Mouse (Mus musculus) midbrain, postnatal 0 days (tissue): ENCODE results near the gene Rinl. TPM values are rescaled to one million over a fixed set of nuclear protein-coding genes. Genes with fewer than 3 reads are reported as not detected.

Source experiments
- ATAC-seq: fragments of 200-750 bp; cut with Nextera tagmentation; 2 replicates; pipeline ENCODE4 v1.8.0; 2017; ENCODE audit warnings: moderate number of reproducible peaks, mild to moderate bottlenecking, moderate TSS enrichment, moderate library complexity; ENCODE audit not compliant: low FRiP score
- DNase-seq: peaks from one replicate; pipeline ENCODE4 v3.0.0-alpha.2; 2015; ENCODE audit warnings: low spot score
- H3K27ac ChIP-seq: fragments of 300-500 bp; sonication (generic); 2 replicates; pipeline ENCODE4 v1.5.1; 2014; ENCODE audit warnings: low read depth, mild to moderate bottlenecking, low read length, mixed read lengths
- H3K27me3 ChIP-seq: fragments of 300-500 bp; sonication (generic); 2 replicates; pipeline ENCODE4 v1.6.1; 2014; ENCODE audit warnings: low read length, control low read depth, mixed read lengths; ENCODE audit not compliant: insufficient read depth
- H3K36me3 ChIP-seq: fragments of 300-500 bp; sonication (generic); 2 replicates; pipeline ENCODE4 v1.6.1; 2014; ENCODE audit warnings: low read length, control low read depth, mixed read lengths; ENCODE audit not compliant: insufficient read depth
- H3K4me1 ChIP-seq: fragments of 300-500 bp; sonication (generic); 2 replicates; pipeline ENCODE4 v1.6.1; 2014; ENCODE audit warnings: mild to moderate bottlenecking, control low read depth, antibody characterized with exemption, low read length, mixed read lengths; ENCODE audit not compliant: insufficient read depth
- H3K4me2 ChIP-seq: fragments of 300-500 bp; sonication (generic); 2 replicates; pipeline ENCODE4 v1.6.1; 2014; ENCODE audit warnings: low read depth, mild to moderate bottlenecking, low read length, mixed read lengths; ENCODE audit not compliant: poor library complexity, severe bottlenecking
- H3K4me3 ChIP-seq: fragments of 300-500 bp; sonication (generic); 2 replicates; pipeline ENCODE4 v1.5.1; 2014; ENCODE audit warnings: low read depth, mild to moderate bottlenecking, low read length, moderate library complexity
- H3K9ac ChIP-seq: fragments of 300-500 bp; sonication (generic); replicated peaks from 2 replicates; pipeline ENCODE4 v1.6.1; 2014; ENCODE audit warnings: mild to moderate bottlenecking, low read length, moderate library complexity, mixed read lengths; ENCODE audit not compliant: poor library complexity, severe bottlenecking
- H3K9me3 ChIP-seq: fragments of 300-500 bp; sonication (generic); 2 replicates; pipeline ENCODE4 v1.6.1; 2016; ENCODE audit warnings: low read length, control low read depth
- CTCF ChIP-seq: IDR thresholded peaks from 2 replicates; pipeline ENCODE4 v1.5.1; 2016; ENCODE audit warnings: antibody characterized with exemption, mild to moderate bottlenecking
- WGBS: fragments of 180-500 bp; shearing (Covaris S2); extraction: QIAGEN DNeasy Blood & Tissue Kit; methylation state at CpG from one replicate; pipeline ENCODE4 v1.1.7; 2014; 5-methylcytosine and 5-hydroxymethylcytosine counted together
- polyA plus RNA-seq: library from polyadenylated mRNA; unstranded; fragments of >200 nt; fragmentation: Nextera tagmentation; extraction: Ambion mirVana; gene quantifications from 2 replicates; pipeline ENCODE4 v1.2.1, GENCODE M21; 2015
- total RNA-seq: library from RNA; depleted of rRNA; stranded (reverse); fragments of >200 nt; gene quantifications from 2 replicates; pipeline ENCODE4 v1.2.3, GENCODE M21; 2014

Gene Rinl
- total and polyA plus RNA-seq, 2 experiments from 2014 or later, result 1.0 to 1.9 TPM

DNA sequence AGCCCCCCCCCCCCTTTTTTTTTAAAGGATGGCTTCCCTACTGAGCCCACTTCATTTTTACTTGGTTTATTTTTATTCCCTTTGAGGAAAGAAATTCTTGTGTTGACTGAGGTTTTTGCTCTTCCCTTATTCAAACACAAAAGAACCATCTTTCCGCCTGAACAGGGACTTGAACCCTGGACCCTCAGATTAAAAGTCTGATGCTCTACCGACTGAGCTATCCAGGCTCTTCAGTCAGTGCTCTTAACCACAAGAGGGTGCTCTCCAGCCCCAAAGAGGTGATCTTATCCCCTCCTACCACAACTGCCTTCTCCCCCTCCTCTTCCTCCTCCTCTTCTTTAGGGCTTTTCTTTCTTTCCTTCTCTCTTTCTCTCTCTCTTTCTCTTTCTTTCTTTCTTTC lies 5.1 kb downstream of the Rinl start:
- H3K4me3 ChIP-seq, result no peak overlapping the region
- TF ChIP-seq CTCF, result peak; percentile 48
- H3K36me3 ChIP-seq, result no peaks in the 10 kb centered on the region
- H3K4me2 ChIP-seq, result no peak overlapping the region
- no peaks in the 10 kb centered on the region for H3K4me1 ChIP-seq
- no peak overlapping the region for H3K27ac ChIP-seq
- H3K9ac ChIP-seq, result no peak overlapping the region
- no peaks in the 10 kb centered on the region for H3K27me3 ChIP-seq
- ATAC-seq, result no peak
- WGBS, result 46% methylated on average over 2 of the region's 2 CpGs
- no peak for DNase-seq
- H3K9me3 ChIP-seq, result no peaks in the 10 kb centered on the region

DNA sequence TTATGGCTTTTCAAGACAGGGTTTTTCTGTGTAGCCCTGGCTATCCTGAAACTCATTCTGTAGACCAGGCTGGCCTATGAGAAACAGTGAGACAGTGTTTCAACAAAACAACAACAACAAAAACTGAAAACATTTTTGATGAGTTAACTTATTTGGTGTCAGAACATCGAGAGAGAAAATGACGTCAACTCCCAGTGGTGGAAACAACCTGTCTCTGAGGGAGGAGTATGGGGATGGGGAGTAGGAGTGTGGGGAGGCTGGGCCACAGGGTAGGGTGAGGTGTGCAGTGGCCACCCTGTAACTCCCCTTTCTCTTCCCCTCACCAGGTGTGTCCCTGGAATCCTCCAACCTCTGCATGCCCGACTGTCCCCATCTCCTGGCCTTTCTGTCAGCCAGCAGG lies 5.7 kb downstream of the Rinl start:
- Histone ChIP-seq H3K4me1 (no peaks in the 10 kb centered on the region), H3K9me3 (no peaks in the 10 kb centered on the region), H3K27ac (no peak overlapping the region), H3K4me2 (no peak overlapping the region), H3K27me3 (no peaks in the 10 kb centered on the region), H3K36me3 (no peaks in the 10 kb centered on the region), H3K9ac (no peak overlapping the region), H3K4me3 (no peak overlapping the region)
- no peak for TF ChIP-seq CTCF
- DNase-seq (no peak), ATAC-seq (no peak)
- WGBS, result 91% methylated on average over 3 of the region's 3 CpGs

- Histone ChIP-seq H3K27me3 (no peaks in the 10 kb centered on the region), H3K4me2 (no peak overlapping the region), H3K36me3 (no peaks in the 10 kb centered on the region), H3K9ac (no peak overlapping the region), H3K4me3 (no peak overlapping the region), H3K4me1 (no peaks in the 10 kb centered on the region), H3K9me3 (no peaks in the 10 kb centered on the region), H3K27ac (no peak overlapping the region)
- TF ChIP-seq CTCF, result no peak
- no peak for ATAC-seq
- WGBS, result 81% methylated on average over 15 of the region's 15 CpGs
- no peak for DNase-seq
Observed at GRCm38 (mm10) chr7:28795832-28796231, 7.1 kb downstream of the Rinl start.

DNA sequence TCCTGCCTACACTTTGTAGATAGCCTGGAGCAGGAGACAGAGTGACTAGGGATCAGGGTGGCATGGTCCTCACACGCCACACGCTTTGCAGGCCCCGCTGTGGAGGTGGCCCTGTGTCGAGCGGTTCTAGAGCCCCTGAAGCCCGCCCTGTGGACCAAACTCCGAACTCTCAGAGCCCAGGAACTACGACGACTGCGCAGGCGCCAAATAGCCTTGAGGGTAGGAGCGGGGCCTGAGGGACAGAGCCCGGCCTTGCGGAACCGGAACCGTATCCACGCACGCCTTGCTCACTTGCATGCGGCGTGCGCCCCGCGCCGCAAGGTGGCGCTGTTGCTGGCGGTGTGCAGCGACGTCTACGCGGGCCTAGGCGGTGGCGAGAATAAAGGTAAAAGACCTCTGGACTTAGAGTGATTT lies 7.8 kb downstream of the Rinl start:
- Histone ChIP-seq H3K27ac (no peak overlapping the region), H3K4me3 (peak overlapping the region; percentile 2; the same call in 1 of the 2 replicates), H3K4me2 (peak overlapping the region; percentile 31), H3K36me3 (no peaks in the 10 kb centered on the region), H3K9ac (no peak overlapping the region; the same call in 1 of the 2 replicates), H3K9me3 (no peaks in the 10 kb centered on the region), H3K4me1 (no peaks in the 10 kb centered on the region), H3K27me3 (no peaks in the 10 kb centered on the region)
- peak; percentile 89 for TF ChIP-seq CTCF
- WGBS, result 13% methylated on average over 32 of the region's 32 CpGs
- ATAC-seq (peak; percentile 68), DNase-seq (peak; percentile 62)

- H3K27ac ChIP-seq, result no peak overlapping the region
- WGBS, result 94% methylated on average over 9 of the region's 9 CpGs
- no peak overlapping the region for H3K4me3 ChIP-seq
- ATAC-seq, result no peak
- no peaks in the 10 kb centered on the region for H3K9me3 ChIP-seq
- DNase-seq, result no peak
- H3K4me2 ChIP-seq, result no peak overlapping the region
- H3K4me1 ChIP-seq, result no peaks in the 10 kb centered on the region
- TF ChIP-seq CTCF, result no peak
- no peaks in the 10 kb centered on the region for H3K36me3 ChIP-seq
- H3K27me3 ChIP-seq, result no peaks in the 10 kb centered on the region
- H3K9ac ChIP-seq, result no peak overlapping the region
Observed at GRCm38 (mm10) chr7:28799994-28800393, 11.2 kb downstream of the Rinl start.

DNA sequence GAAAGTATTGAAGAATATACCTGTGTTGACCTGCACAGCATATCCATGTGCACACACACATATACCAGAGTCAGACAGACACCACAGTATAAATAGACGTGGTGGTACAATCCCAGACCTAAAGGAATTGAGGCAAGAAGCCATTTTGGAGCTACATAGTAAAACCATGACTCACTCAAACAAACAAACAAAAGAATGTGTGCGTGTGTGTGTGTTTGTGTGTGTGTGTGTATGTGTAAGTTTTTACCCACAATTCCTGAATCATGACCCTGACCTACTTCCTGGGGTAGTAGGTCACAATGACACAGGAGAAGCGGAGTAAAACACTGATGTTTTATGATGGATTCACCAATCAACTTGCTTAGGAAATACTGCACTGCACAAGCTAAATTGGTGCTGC lies 12.7 kb downstream of the Rinl start:
- Histone ChIP-seq H3K27me3 (no peaks in the 10 kb centered on the region), H3K4me1 (no peaks in the 10 kb centered on the region), H3K9me3 (no peaks in the 10 kb centered on the region), H3K9ac (no peak overlapping the region), H3K36me3 (no peaks in the 10 kb centered on the region), H3K4me3 (no peak overlapping the region), H3K27ac (no peak overlapping the region), H3K4me2 (no peak overlapping the region)
- no peak for TF ChIP-seq CTCF
- WGBS, result 83% methylated on average over 3 of the region's 3 CpGs
- ATAC-seq (no peak), DNase-seq (no peak)
